Comparison of ENCODE assay signal across 26 mouse cellular contexts in genomic region chr2:103644418-103644817, GRCm38 (mm10).
DNase-seq lines count a peak whose midpoint lies in the region; ATAC-seq and TF ChIP-seq lines count a peak whose summit lies in the region.
"Had no signal": no experiment of that assay in that cellular context is flagged by ENCODE, and none has a peak within 500 bp of the region (broad histone marks: within the 10 kb centered on the region; RNA-seq: fewer than 3 reads in every experiment).

No protein-coding gene starts in this region.

- no peaks in the 10 kb centered on the region for H3K36me3 ChIP-seq in embryonic facial prominence, embryonic 14.5 days (ENCODE audit: control insufficient read depth, insufficient read depth, low read length)
- no peaks in the 10 kb centered on the region for H3K36me3 ChIP-seq in embryonic facial prominence, embryonic 10.5 days (replicated peaks)
- no peaks in the 10 kb centered on the region for H3K36me3 ChIP-seq in forebrain, embryonic 16.5 days (ENCODE audit: control insufficient read depth, insufficient read depth)
- no peaks in the 10 kb centered on the region for H3K36me3 ChIP-seq in hindbrain, embryonic 14.5 days (replicated peaks; ENCODE audit: control insufficient read depth, insufficient read depth)
- H3K36me3 ChIP-seq: heart, embryonic 13.5 days; limb, embryonic 13.5 days; lung, embryonic 15.5 days; neural tube, embryonic 13.5 days; stomach, embryonic 15.5 days had no signal

- H3K27ac ChIP-seq in embryonic facial prominence, embryonic 14.5 days (replicated peaks; ENCODE audit: low read depth, low read length), result no peak overlapping the region
- H3K27ac ChIP-seq in embryonic facial prominence, embryonic 10.5 days (replicated peaks), result no peak overlapping the region
- H3K27ac ChIP-seq in layer of hippocampus, adult 2 months, result peak overlapping the region; percentile 48; the same call in 1 of the 2 replicates
- no peak overlapping the region for H3K27ac ChIP-seq in forebrain, embryonic 16.5 days (ENCODE audit: low read length)
- H3K27ac ChIP-seq in hindbrain, embryonic 14.5 days, result peak overlapping the region; percentile 58
- H3K27ac ChIP-seq: heart, adult 2 months; heart, embryonic 13.5 days; limb, embryonic 13.5 days; lung, embryonic 15.5 days; stomach, embryonic 15.5 days had no signal

- H3K4me1 ChIP-seq in embryonic facial prominence, embryonic 14.5 days (ENCODE audit: control insufficient read depth, insufficient read depth, low read length), result peaks cover 28% of the 10 kb centered on the region
- peaks cover 49% of the 10 kb centered on the region for H3K4me1 ChIP-seq in embryonic facial prominence, embryonic 10.5 days
- peaks cover 5% of the 10 kb centered on the region; the same call in 1 of the 2 replicates for H3K4me1 ChIP-seq in forebrain, embryonic 16.5 days (replicated peaks; ENCODE audit: control insufficient read depth, insufficient read depth, low read length)
- peaks cover 25% of the 10 kb centered on the region for H3K4me1 ChIP-seq in hindbrain, embryonic 14.5 days (replicated peaks; ENCODE audit: control insufficient read depth, insufficient read depth, low read length)
- H3K4me1 ChIP-seq: stomach, embryonic 15.5 days had no signal

- 24% methylated on average over 1 of the region's 1 CpGs for WGBS in embryonic facial prominence, embryonic 14.5 days
- 43% methylated on average over 1 of the region's 1 CpGs for WGBS in embryonic facial prominence, embryonic 10.5 days
- WGBS in forebrain, embryonic 16.5 days, result 16% methylated on average over 1 of the region's 1 CpGs
- 30% methylated on average over 1 of the region's 1 CpGs for WGBS in hindbrain, embryonic 14.5 days

- TF ChIP-seq CTCF in layer of hippocampus, adult 2 months (conservative IDR thresholded peaks at IDR 0.05), result no peak

- H3K9me3 ChIP-seq in embryonic facial prominence, embryonic 14.5 days (ENCODE audit: control insufficient read depth, low read length), result no peaks in the 10 kb centered on the region
- no peaks in the 10 kb centered on the region for H3K9me3 ChIP-seq in embryonic facial prominence, embryonic 10.5 days
- no peaks in the 10 kb centered on the region for H3K9me3 ChIP-seq in forebrain, embryonic 16.5 days (ENCODE audit: control insufficient read depth, low read length)
- H3K9me3 ChIP-seq in hindbrain, embryonic 14.5 days (ENCODE audit: control insufficient read depth, low read length), result no peaks in the 10 kb centered on the region
- H3K9me3 ChIP-seq: heart, embryonic 13.5 days; limb, embryonic 13.5 days; lung, embryonic 15.5 days; neural tube, embryonic 13.5 days; stomach, embryonic 15.5 days had no signal

- no peak overlapping the region for H3K4me2 ChIP-seq in embryonic facial prominence, embryonic 14.5 days (ENCODE audit: low read depth, low read length)
- no peak overlapping the region for H3K4me2 ChIP-seq in forebrain, embryonic 16.5 days (ENCODE audit: low read length)
- no peak overlapping the region for H3K4me2 ChIP-seq in hindbrain, embryonic 14.5 days (replicated peaks)
- H3K4me2 ChIP-seq: heart, embryonic 13.5 days; limb, embryonic 13.5 days; liver, embryonic 11.5 days; lung, embryonic 15.5 days; midbrain, embryonic 11.5 days; neural tube, embryonic 13.5 days; stomach, embryonic 15.5 days had no signal

- H3K4me3 ChIP-seq in embryonic facial prominence, embryonic 14.5 days (ENCODE audit: low read depth, low read length), result no peak overlapping the region
- no peak overlapping the region for H3K4me3 ChIP-seq in embryonic facial prominence, embryonic 10.5 days
- no peak overlapping the region for H3K4me3 ChIP-seq in layer of hippocampus, adult 2 months
- H3K4me3 ChIP-seq in forebrain, embryonic 16.5 days (replicated peaks; ENCODE audit: low read length), result no peak overlapping the region
- no peak overlapping the region for H3K4me3 ChIP-seq in hindbrain, embryonic 14.5 days (replicated peaks; ENCODE audit: low read length)
- H3K4me3 ChIP-seq: heart, adult 2 months; heart, embryonic 13.5 days; limb, embryonic 13.5 days; lung, embryonic 15.5 days; myocyte; neural tube, embryonic 13.5 days; stomach, embryonic 15.5 days had no signal

- ATAC-seq in embryonic facial prominence, embryonic 14.5 days (ENCODE audit: low read depth), result no peak
- peak; percentile 89 for ATAC-seq in forebrain, embryonic 16.5 days
- peak; percentile 18; the same call in 1 of the 2 replicates for ATAC-seq in hindbrain, embryonic 14.5 days (ENCODE audit: low FRiP score)
- ATAC-seq: activated CD4-positive, CD25-positive, alpha-beta regulatory T cell, adult 4 months; inflammation-experienced regulatory T-cells, adult 6 months had no signal

- H3K27me3 ChIP-seq in embryonic facial prominence, embryonic 14.5 days (replicated peaks; ENCODE audit: control insufficient read depth, insufficient read depth, low read length), result no peaks in the 10 kb centered on the region
- peaks cover 12% of the 10 kb centered on the region for H3K27me3 ChIP-seq in embryonic facial prominence, embryonic 10.5 days (replicated peaks; ENCODE audit: low read depth, poor library complexity, severe bottlenecking)
- no peaks in the 10 kb centered on the region for H3K27me3 ChIP-seq in forebrain, embryonic 16.5 days (replicated peaks; ENCODE audit: control insufficient read depth, insufficient read depth, low read length)
- H3K27me3 ChIP-seq in hindbrain, embryonic 14.5 days (ENCODE audit: control insufficient read depth, insufficient read depth, low read length), result 0 out of 2 replicates have a peak, but pooled peaks cover 4% of the 10 kb centered on the region
- H3K27me3 ChIP-seq: CH12.LX; heart, embryonic 13.5 days; limb, embryonic 13.5 days; lung, embryonic 15.5 days; stomach, embryonic 15.5 days had no signal

- H3K9ac ChIP-seq in embryonic facial prominence, embryonic 14.5 days (ENCODE audit: low read depth, low read length), result no peak overlapping the region
- no peak overlapping the region for H3K9ac ChIP-seq in forebrain, embryonic 16.5 days (replicated peaks; ENCODE audit: low read depth, low read length)
- no peak overlapping the region for H3K9ac ChIP-seq in hindbrain, embryonic 14.5 days
- H3K9ac ChIP-seq: heart, embryonic 13.5 days; limb, embryonic 13.5 days; lung, embryonic 15.5 days; neural tube, embryonic 13.5 days; stomach, embryonic 15.5 days had no signal

- DNase-seq in embryonic facial prominence, embryonic 14.5 days (ENCODE audit: low spot score), result peak; percentile 59
- no peak for DNase-seq in embryonic facial prominence, embryonic 10.5 days (ENCODE audit: low spot score)
- no peak for DNase-seq in layer of hippocampus, adult 2 months (ENCODE audit: low spot score in 2 of 2)
- DNase-seq in layer of hippocampus, postnatal 36 days, result no peak
- DNase-seq in hindbrain, embryonic 14.5 days (ENCODE audit: low spot score), result no peak
- no peak for DNase-seq in natural killer cell, adult 2 months (ENCODE audit: low spot score in 2 of 2)
- no peak for DNase-seq in c-Kit-positive CD71-positive TER-119-positive erythroid progenitor cells, embryonic 14.5 days (ENCODE audit: low spot score)
- DNase-seq: cerebellum, adult 11-12 months; heart, adult 2 months; kidney, adult 11 months; kidney, postnatal 14 days; lung, postnatal 36 days; thymus, adult 18-20 months; thymus, postnatal 25 days had no signal

Comparison
In these comparisons a context has a peak if more than half of its experiments do, and no peak if none do; other contexts are left out.
1. H3K27ac ChIP-seq: peak in layer of hippocampus, adult 2 months (single experiment) and hindbrain, embryonic 14.5 days (single experiment); none in embryonic facial prominence, embryonic 14.5 days (single experiment), embryonic facial prominence, embryonic 10.5 days (single experiment) and forebrain, embryonic 16.5 days (single experiment).